Mouse (Mus musculus) MEL (cell line): Measurements from ENCODE around the gene C1qtnf5.

Experiments
- BHLHE40 ChIP-seq: IDR thresholded peaks from 2 replicates; pipeline ENCODE4 v1.6.1; 2012; ENCODE audit warnings: low read depth, mild to moderate bottlenecking, inconsistent platforms, low read length, improper control_type of control experiment, borderline replicate concordance
- CTCF ChIP-seq, 3 experiments: IDR thresholded peaks in 2 of 3; conservative IDR thresholded peaks in 1 of 3; 2 replicates each; pipeline ENCODE4 v1.5.1; 2011 to 2012; ENCODE audit warnings: low read length in 3 of 3, low read depth in 2 of 3, mild to moderate bottlenecking in 2 of 3, improper control_type of control experiment in 1 of 3, inconsistent platforms in 1 of 3, mixed read lengths in 1 of 3, moderate library complexity in 1 of 3; ENCODE audit not compliant: control insufficient read depth in 1 of 3, insufficient read depth in 1 of 3, poor library complexity in 1 of 3, severe bottlenecking in 1 of 3
- GATA1 ChIP-seq: IDR thresholded peaks from 2 replicates; pipeline ENCODE4 v1.6.1; 2011; ENCODE audit warnings: low read depth, low read length, improper control_type of control experiment
- NRF1 ChIP-seq: IDR thresholded peaks from 2 replicates; pipeline ENCODE4 v1.6.1; 2014; ENCODE audit warnings: low read depth, mild to moderate bottlenecking, inconsistent platforms, low read length, improper control_type of control experiment, moderate library complexity; ENCODE audit not compliant: poor library complexity, insufficient read depth, severe bottlenecking
- POLR2A ChIP-seq, 2 experiments: IDR thresholded peaks; 2 replicates each; pipeline ENCODE4 v1.6.1; 2011 to 2012; ENCODE audit warnings: low read length in 2 of 2, mild to moderate bottlenecking in 2 of 2, control low read depth in 1 of 2, improper control_type of control experiment in 1 of 2, low read depth in 1 of 2, moderate library complexity in 1 of 2; ENCODE audit not compliant: control insufficient read depth in 1 of 2, insufficient read depth in 1 of 2, poor library complexity in 1 of 2
- POLR2AphosphoS2 ChIP-seq: IDR thresholded peaks from 2 replicates; pipeline ENCODE4 v1.6.1; 2011; ENCODE audit warnings: low read length, improper control_type of control experiment
- UBTF ChIP-seq: IDR thresholded peaks from 2 replicates; pipeline ENCODE4 v1.6.1; 2012; ENCODE audit warnings: low read depth, mild to moderate bottlenecking, inconsistent platforms, low read length, improper control_type of control experiment, moderate library complexity, borderline replicate concordance; ENCODE audit not compliant: insufficient read depth

GRCm38 (mm10) chr9:44083392-44084121 lies 23.5 kb upstream of the C1qtnf5 start:
- TF ChIP-seq BHLHE40 (no peak), POLR2A (IDR thresholded peaks at IDR 0.05; ENCODE audit: control insufficient read depth in 1 of 2, insufficient read depth in 1 of 2, low read depth in 1 of 2, low read length in 2 of 2, poor library complexity in 1 of 2) (peak in 1 of 2 experiments; percentile 23; a peak in 1 of 4 replicates), CTCF (IDR thresholded peaks at IDR 0.05 in 2 of 3, conservative IDR thresholded peaks at IDR 0.05 in 1 of 3; ENCODE audit: control insufficient read depth in 1 of 3, insufficient read depth in 1 of 3, low read depth in 2 of 3, low read length in 3 of 3, poor library complexity in 1 of 3, severe bottlenecking in 1 of 3) (no peak), GATA1 (0 out of 2 replicates have a peak, but pooled peaks have one; percentile 26), UBTF (no peak), NRF1 (no peak), POLR2AphosphoS2 (no peak)
